Mouse (Mus musculus) lung, embryonic 16.5 days (tissue): Measurements from ENCODE around the gene Luc7l. TPM values are rescaled to one million over a fixed set of nuclear protein-coding genes. Genes with fewer than 3 reads are reported as not detected.

Source experiments
- ATAC-seq: fragments of 200-750 bp; cut with Nextera tagmentation; 2 replicates; pipeline ENCODE4 v1.8.0; 2017; ENCODE audit warnings: low read depth, mild to moderate bottlenecking, moderate library complexity
- H3K27ac ChIP-seq: fragments of 300-500 bp; sonication (generic); 2 replicates; pipeline ENCODE4 v1.5.1; 2014; ENCODE audit warnings: mild to moderate bottlenecking, control low read depth, low read length
- H3K27me3 ChIP-seq: fragments of 300-500 bp; sonication (generic); 2 replicates; pipeline ENCODE4 v1.6.1; 2014; ENCODE audit warnings: low read depth, low read length, mixed read lengths; ENCODE audit not compliant: control insufficient read depth, insufficient read depth
- H3K36me3 ChIP-seq: fragments of 300-500 bp; sonication (generic); 2 replicates; pipeline ENCODE4 v1.6.1; 2014; ENCODE audit warnings: low read length; ENCODE audit not compliant: control insufficient read depth, insufficient read depth
- H3K4me1 ChIP-seq: fragments of 300-500 bp; sonication (generic); replicated peaks from 2 replicates; pipeline ENCODE4 v1.6.1; 2014; ENCODE audit warnings: low read length, mixed read lengths; ENCODE audit not compliant: control insufficient read depth, insufficient read depth
- H3K4me2 ChIP-seq: fragments of 300-500 bp; sonication (generic); 2 replicates; pipeline ENCODE4 v1.6.1; 2014; ENCODE audit warnings: low read depth, low read length, control low read depth
- H3K4me3 ChIP-seq: fragments of 300-500 bp; sonication (generic); 2 replicates; pipeline ENCODE4 v1.5.1; 2014; ENCODE audit warnings: mild to moderate bottlenecking, low read length, control low read depth
- H3K9ac ChIP-seq: fragments of 300-500 bp; sonication (generic); 2 replicates; pipeline ENCODE4 v1.6.1; 2014; ENCODE audit warnings: low read length, control low read depth
- H3K9me3 ChIP-seq: fragments of 300-500 bp; sonication (generic); 2 replicates; pipeline ENCODE4 v1.6.1; 2016; ENCODE audit warnings: low read length; ENCODE audit not compliant: control insufficient read depth
- WGBS: fragments of 180-500 bp; shearing (Covaris S2); extraction: QIAGEN DNeasy Blood & Tissue Kit; methylation state at CpG from one replicate; pipeline ENCODE4 v1.1.7; 2014; 5-methylcytosine and 5-hydroxymethylcytosine counted together
- polyA plus RNA-seq: library from polyadenylated mRNA; unstranded; fragments of >200 nt; fragmentation: Nextera tagmentation; extraction: Ambion mirVana; gene quantifications from 2 replicates; pipeline ENCODE4 v1.2.1, GENCODE M21; 2015

The Luc7l gene
- polyA plus RNA-seq, 1 experiment from 2014 or later, result 86.9 TPM

- 91% methylated on average over 5 of the region's 5 CpGs for WGBS
- no peaks in the 10 kb centered on the region for H3K27me3 ChIP-seq
- H3K4me1 ChIP-seq, result peaks cover 10% of the 10 kb centered on the region; the same call in 1 of the 2 replicates
- no peak overlapping the region for H3K4me3 ChIP-seq
- no peak overlapping the region for H3K27ac ChIP-seq
- H3K36me3 ChIP-seq, result no peaks in the 10 kb centered on the region
- H3K9me3 ChIP-seq, result no peaks in the 10 kb centered on the region
- H3K4me2 ChIP-seq, result no peak overlapping the region
- no peak overlapping the region for H3K9ac ChIP-seq
- no peak for ATAC-seq
These were observed 22.9 kb upstream of the Luc7l start for GRCm38 (mm10) chr17:26229776-26230175.

- H3K4me1 ChIP-seq, result peaks cover under 1% of the 10 kb centered on the region; the same call in 1 of the 2 replicates
- no peak overlapping the region for H3K9ac ChIP-seq
- H3K27ac ChIP-seq, result no peak overlapping the region
- WGBS, result 86% methylated on average over 5 of the region's 5 CpGs
- no peaks in the 10 kb centered on the region for H3K27me3 ChIP-seq
- H3K4me3 ChIP-seq, result no peak overlapping the region
- no peaks in the 10 kb centered on the region for H3K9me3 ChIP-seq
- H3K4me2 ChIP-seq, result no peak overlapping the region
- H3K36me3 ChIP-seq, result no peaks in the 10 kb centered on the region
- no peak for ATAC-seq
These were observed 21.5 kb upstream of the Luc7l start for GRCm38 (mm10) chr17:26231156-26231555.

- Histone ChIP-seq H3K9ac (no peak overlapping the region), H3K4me2 (no peak overlapping the region), H3K36me3 (no peaks in the 10 kb centered on the region), H3K27ac (no peak overlapping the region), H3K4me1 (no peaks in the 10 kb centered on the region), H3K9me3 (no peaks in the 10 kb centered on the region), H3K27me3 (no peaks in the 10 kb centered on the region), H3K4me3 (no peak overlapping the region)
- 72% methylated on average over 8 of the region's 8 CpGs for WGBS
- no peak for ATAC-seq
These were observed 19.8 kb upstream of the Luc7l start for GRCm38 (mm10) chr17:26232863-26233262.

- no peak overlapping the region for H3K4me3 ChIP-seq
- H3K36me3 ChIP-seq, result no peaks in the 10 kb centered on the region
- no peaks in the 10 kb centered on the region for H3K27me3 ChIP-seq
- H3K4me1 ChIP-seq, result no peaks in the 10 kb centered on the region
- no peaks in the 10 kb centered on the region for H3K9me3 ChIP-seq
- H3K27ac ChIP-seq, result no peak overlapping the region
- H3K9ac ChIP-seq, result no peak overlapping the region
- 77% methylated on average over 8 of the region's 8 CpGs for WGBS
- H3K4me2 ChIP-seq, result no peak overlapping the region
- no peak for ATAC-seq
These were observed 18.3 kb upstream of the Luc7l start for GRCm38 (mm10) chr17:26234386-26234785.

- Histone ChIP-seq H3K9ac (no peak overlapping the region), H3K4me2 (no peak overlapping the region), H3K4me1 (no peaks in the 10 kb centered on the region), H3K4me3 (no peak overlapping the region), H3K36me3 (no peaks in the 10 kb centered on the region), H3K9me3 (no peaks in the 10 kb centered on the region), H3K27me3 (no peaks in the 10 kb centered on the region), H3K27ac (no peak overlapping the region)
- WGBS, result 63% methylated on average over 13 of the region's 13 CpGs
- no peak for ATAC-seq
These were observed 17.4 kb upstream of the Luc7l start for GRCm38 (mm10) chr17:26235077-26235815.

GRCm38 (mm10) chr17:26237667-26238066 lies 15.0 kb upstream of the Luc7l start:
- Histone ChIP-seq H3K9ac (no peak overlapping the region), H3K4me1 (no peaks in the 10 kb centered on the region), H3K27ac (no peak overlapping the region), H3K4me3 (no peak overlapping the region), H3K4me2 (no peak overlapping the region), H3K27me3 (no peaks in the 10 kb centered on the region), H3K9me3 (no peaks in the 10 kb centered on the region), H3K36me3 (no peaks in the 10 kb centered on the region)
- no peak for ATAC-seq
- WGBS, result 78% methylated on average over 10 of the region's 10 CpGs

- ATAC-seq, result no peak
- H3K9me3 ChIP-seq, result no peaks in the 10 kb centered on the region
- H3K4me3 ChIP-seq, result no peak overlapping the region
- no peaks in the 10 kb centered on the region for H3K36me3 ChIP-seq
- H3K9ac ChIP-seq, result no peak overlapping the region
- no peaks in the 10 kb centered on the region for H3K27me3 ChIP-seq
- no peak overlapping the region for H3K4me2 ChIP-seq
- H3K4me1 ChIP-seq, result no peaks in the 10 kb centered on the region; the same call in 1 of the 2 replicates
- 52% methylated on average over 2 of the region's 2 CpGs for WGBS
- no peak overlapping the region for H3K27ac ChIP-seq
These were observed 13.1 kb upstream of the Luc7l start for GRCm38 (mm10) chr17:26239551-26239950.

GRCm38 (mm10) chr17:26240120-26240790 lies 12.4 kb upstream of the Luc7l start:
- no peaks in the 10 kb centered on the region for H3K9me3 ChIP-seq
- no peaks in the 10 kb centered on the region for H3K36me3 ChIP-seq
- no peak overlapping the region for H3K4me3 ChIP-seq
- no peak overlapping the region for H3K9ac ChIP-seq
- no peaks in the 10 kb centered on the region; the same call in 1 of the 2 replicates for H3K4me1 ChIP-seq
- H3K4me2 ChIP-seq, result no peak overlapping the region
- no peaks in the 10 kb centered on the region for H3K27me3 ChIP-seq
- no peak overlapping the region for H3K27ac ChIP-seq
- no peak for ATAC-seq
- 76% methylated on average over 6 of the region's 6 CpGs for WGBS

- H3K9ac ChIP-seq, result no peak overlapping the region
- H3K4me2 ChIP-seq, result no peak overlapping the region
- H3K4me3 ChIP-seq, result no peak overlapping the region
- H3K27me3 ChIP-seq, result no peaks in the 10 kb centered on the region
- no peak overlapping the region for H3K27ac ChIP-seq
- no peaks in the 10 kb centered on the region for H3K36me3 ChIP-seq
- ATAC-seq, result no peak
- H3K4me1 ChIP-seq, result no peaks in the 10 kb centered on the region; the same call in 1 of the 2 replicates
- H3K9me3 ChIP-seq, result no peaks in the 10 kb centered on the region
- WGBS, result 83% methylated on average over 6 of the region's 6 CpGs
These were observed 11.7 kb upstream of the Luc7l start for GRCm38 (mm10) chr17:26240990-26241389.
